Mouse (Mus musculus): Measurements from ENCODE around the gene Dlx2.

The Dlx2 gene

DNA sequence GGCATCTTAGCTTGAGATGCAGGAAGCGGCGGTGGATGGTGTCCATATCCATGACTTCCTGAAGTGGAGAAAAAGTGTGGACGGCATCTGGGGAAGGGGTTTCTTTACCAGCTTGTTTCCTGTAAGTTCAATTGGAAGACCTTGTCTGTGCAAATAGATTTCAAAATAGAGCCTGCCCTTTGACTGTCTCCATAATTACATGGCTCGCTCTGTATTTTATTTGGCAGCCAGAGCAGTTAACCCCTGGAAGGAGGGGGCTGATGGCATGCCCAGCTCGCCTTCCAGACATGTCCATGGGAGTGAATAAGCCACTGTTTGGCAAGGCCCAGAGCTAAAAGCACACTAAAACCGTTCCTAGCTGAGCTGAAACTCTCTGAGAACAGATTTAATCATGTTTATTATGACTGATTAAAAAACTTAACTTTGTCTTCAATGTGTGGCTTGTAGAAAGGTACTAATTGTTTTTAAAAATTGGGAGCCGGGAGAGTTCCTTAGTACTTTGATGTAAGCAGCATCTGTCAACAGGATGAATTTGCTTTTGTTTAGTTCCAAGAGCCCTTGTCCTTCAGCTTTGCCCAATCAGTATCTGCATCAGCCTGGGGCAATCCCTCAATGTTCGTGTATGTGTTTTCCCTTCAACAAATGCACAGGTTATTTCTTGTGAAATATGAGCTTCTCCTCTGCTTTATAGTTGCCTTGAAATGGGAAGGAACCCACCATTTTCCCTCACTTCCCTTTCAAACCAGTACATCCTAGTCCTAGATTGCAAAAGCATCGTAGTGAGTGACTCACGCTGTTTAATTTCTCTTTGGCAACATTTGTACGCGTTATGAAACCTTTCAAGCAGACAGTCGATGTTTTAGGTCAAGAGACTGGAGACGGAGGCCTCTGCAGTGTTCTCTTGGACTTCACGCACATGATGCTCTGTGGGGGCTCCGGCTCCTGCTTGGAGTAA, 47.0 kb downstream of the Dlx2 start:
- DNase-seq, result no peak

DNA sequence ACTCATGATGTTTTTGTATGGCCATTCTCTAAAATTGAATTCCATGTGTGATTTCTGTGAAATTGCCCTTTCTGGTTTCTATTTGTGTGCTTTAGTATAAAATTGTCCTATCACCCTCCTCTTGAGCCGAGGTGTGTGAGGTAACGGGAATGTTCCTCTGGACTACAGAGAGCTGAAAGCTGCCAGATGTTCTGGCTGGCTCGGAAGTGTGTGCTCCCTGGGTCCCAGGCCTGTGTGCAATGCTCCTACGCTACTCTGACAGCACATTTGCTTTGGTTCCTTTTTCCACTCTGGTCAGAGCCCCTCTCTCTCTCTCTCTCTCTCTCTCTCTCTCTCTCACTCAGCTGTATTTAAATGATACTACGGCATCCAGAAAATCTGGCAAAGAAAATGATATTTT, 49.4 kb downstream of the Dlx2 start:
- no peak for DNase-seq

DNA sequence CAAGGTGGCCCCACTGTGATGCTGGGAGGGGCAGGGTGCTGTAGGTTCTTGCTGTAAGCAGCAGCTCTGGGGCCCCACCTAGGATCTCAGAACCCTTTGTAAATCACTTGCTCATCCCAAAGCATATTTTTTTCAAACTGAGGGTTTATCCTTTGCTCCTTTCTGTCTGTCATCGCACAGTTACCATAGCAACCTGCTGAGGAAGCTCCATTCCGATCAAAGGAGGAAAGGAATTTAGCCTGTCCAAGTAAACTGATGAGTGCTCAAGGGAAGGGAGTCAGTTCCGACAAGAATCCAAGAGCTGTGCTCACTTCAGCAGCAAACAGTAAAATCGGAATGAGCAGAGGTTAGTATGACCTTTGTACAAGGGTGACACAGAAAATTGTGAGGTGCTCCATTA, 51.6 kb downstream of the Dlx2 start:
- DNase-seq, result no peak

- no peak for DNase-seq
These were observed 52.1 kb downstream of the Dlx2 start for GRCm38 (mm10) chr2:71494503-71494902.

Measured in cerebellum, adult 18-20 months (tissue).